Mouse (Mus musculus): Measurements from ENCODE around the gene Itga9. TPM values are rescaled to one million over a fixed set of nuclear protein-coding genes. Genes with fewer than 3 reads are reported as not detected.

Itga9 gene
- polyA plus RNA-seq, 1 experiment from 2014 or later: 4.8 TPM

GRCm38 (mm10) chr9:118621691-118622090, 15.2 kb downstream of the Itga9 start:
- Histone ChIP-seq H3K9ac (replicated peaks) (no peak overlapping the region), H3K36me3 (replicated peaks; ENCODE audit: insufficient read depth, low read length) (no peaks in the 10 kb centered on the region), H3K4me1 (ENCODE audit: insufficient read depth) (no peaks in the 10 kb centered on the region), H3K4me2 (ENCODE audit: low read depth, low read length) (no peak overlapping the region), H3K4me3 (ENCODE audit: low read depth, low read length) (no peak overlapping the region), H3K9me3 (ENCODE audit: low read length) (no peaks in the 10 kb centered on the region), H3K27ac (ENCODE audit: low read depth) (no peak overlapping the region), H3K27me3 (ENCODE audit: insufficient read depth, low read length) (no peaks in the 10 kb centered on the region)
- DNase-seq: no peak
- 66% methylated on average over 6 of the region's 6 CpGs for WGBS (ENCODE audit: insufficient replicate concordance)
- no peak for ATAC-seq
- TF ChIP-seq EP300 (IDR thresholded peaks at IDR 0.05; ENCODE audit: low read depth) (no peak), CTCF (IDR thresholded peaks at IDR 0.05; ENCODE audit: low read depth) (no peak)

GRCm38 (mm10) chr9:118622376-118623166, 16.1 kb downstream of the Itga9 start:
- no peak overlapping the region for H3K9ac ChIP-seq (replicated peaks)
- no peak overlapping the region for H3K27ac ChIP-seq (ENCODE audit: low read depth)
- no peak overlapping the region for H3K4me2 ChIP-seq (ENCODE audit: low read depth, low read length)
- no peaks in the 10 kb centered on the region for H3K9me3 ChIP-seq (ENCODE audit: low read length)
- no peaks in the 10 kb centered on the region for H3K27me3 ChIP-seq (ENCODE audit: insufficient read depth, low read length)
- WGBS (ENCODE audit: insufficient replicate concordance): 81% methylated on average over 18 of the region's 18 CpGs
- no peaks in the 10 kb centered on the region for H3K36me3 ChIP-seq (replicated peaks; ENCODE audit: insufficient read depth, low read length)
- TF ChIP-seq EP300 (IDR thresholded peaks at IDR 0.05; ENCODE audit: low read depth) (no peak), CTCF (IDR thresholded peaks at IDR 0.05; ENCODE audit: low read depth) (no peak)
- no peak for DNase-seq
- no peaks in the 10 kb centered on the region for H3K4me1 ChIP-seq (ENCODE audit: insufficient read depth)
- no peak for ATAC-seq
- no peak overlapping the region for H3K4me3 ChIP-seq (ENCODE audit: low read depth, low read length)

- Histone ChIP-seq H3K36me3 (replicated peaks; ENCODE audit: insufficient read depth, low read length) (no peaks in the 10 kb centered on the region), H3K9ac (replicated peaks) (no peak overlapping the region)
These were observed 17.0 kb downstream of the Itga9 start for GRCm38 (mm10) chr9:118623483-118623882.

GRCm38 (mm10) chr9:118624146-118624545, 17.7 kb downstream of the Itga9 start:
- Histone ChIP-seq H3K27me3 (ENCODE audit: insufficient read depth, low read length) (no peaks in the 10 kb centered on the region), H3K4me1 (ENCODE audit: insufficient read depth) (no peaks in the 10 kb centered on the region), H3K9me3 (ENCODE audit: low read length) (no peaks in the 10 kb centered on the region), H3K4me2 (ENCODE audit: low read depth, low read length) (no peak overlapping the region), H3K27ac (ENCODE audit: low read depth) (no peak overlapping the region), H3K9ac (replicated peaks) (no peak overlapping the region), H3K36me3 (replicated peaks; ENCODE audit: insufficient read depth, low read length) (no peaks in the 10 kb centered on the region), H3K4me3 (ENCODE audit: low read depth, low read length) (no peak overlapping the region)
- WGBS (ENCODE audit: insufficient replicate concordance): 73% methylated on average over 7 of the region's 7 CpGs
- TF ChIP-seq CTCF (IDR thresholded peaks at IDR 0.05; ENCODE audit: low read depth): no peak
- no peak for TF ChIP-seq EP300 (IDR thresholded peaks at IDR 0.05; ENCODE audit: low read depth)
- ATAC-seq (no peak), DNase-seq (no peak)

More at GRCm38 (mm10) chr9:118623483-118623882, 17.0 kb downstream of the Itga9 start:
- Histone ChIP-seq H3K27me3 (ENCODE audit: insufficient read depth, low read length) (no peaks in the 10 kb centered on the region), H3K27ac (ENCODE audit: low read depth) (no peak overlapping the region), H3K4me1 (ENCODE audit: insufficient read depth) (no peaks in the 10 kb centered on the region), H3K4me2 (ENCODE audit: low read depth, low read length) (no peak overlapping the region), H3K9me3 (ENCODE audit: low read length) (no peaks in the 10 kb centered on the region), H3K4me3 (ENCODE audit: low read depth, low read length) (no peak overlapping the region)
- ATAC-seq (no peak), DNase-seq (no peak)
- WGBS (ENCODE audit: insufficient replicate concordance): 55% methylated on average over 9 of the region's 9 CpGs
- TF ChIP-seq EP300 (IDR thresholded peaks at IDR 0.05; ENCODE audit: low read depth) (no peak), CTCF (IDR thresholded peaks at IDR 0.05; ENCODE audit: low read depth) (no peak)

GRCm38 (mm10) chr9:118629763-118630379, 23.4 kb downstream of the Itga9 start:
- no peaks in the 10 kb centered on the region for H3K27me3 ChIP-seq (ENCODE audit: insufficient read depth, low read length)
- 69% methylated on average over 6 of the region's 6 CpGs for WGBS (ENCODE audit: insufficient replicate concordance)
- no peak for TF ChIP-seq CTCF (IDR thresholded peaks at IDR 0.05; ENCODE audit: low read depth)
- no peak for TF ChIP-seq EP300 (IDR thresholded peaks at IDR 0.05; ENCODE audit: low read depth)
- no peak for DNase-seq
- no peak overlapping the region for H3K4me2 ChIP-seq (ENCODE audit: low read depth, low read length)
- no peaks in the 10 kb centered on the region for H3K36me3 ChIP-seq (replicated peaks; ENCODE audit: insufficient read depth, low read length)
- H3K4me3 ChIP-seq (ENCODE audit: low read depth, low read length): no peak overlapping the region
- ATAC-seq: no peak
- H3K27ac ChIP-seq (ENCODE audit: low read depth): no peak overlapping the region
- no peaks in the 10 kb centered on the region for H3K9me3 ChIP-seq (ENCODE audit: low read length)
- H3K9ac ChIP-seq (replicated peaks): no peak overlapping the region
- peaks cover 11% of the 10 kb centered on the region for H3K4me1 ChIP-seq (ENCODE audit: insufficient read depth)

All from liver, postnatal 0 days (tissue).